Mouse (Mus musculus) testis, postnatal 14 days (tissue): ENCODE data around the gene Zbtb24.
A peak's percentile ranks its signal among the peaks of the same experiment; 100 is the strongest.

Source experiments
- DNase-seq: peaks from one replicate; pipeline ENCODE4 v3.0.0; 2021; ENCODE audit warnings: low spot score

Zbtb24 gene

GRCm38 (mm10) chr10:41504996-41505395, 54.8 kb downstream of the Zbtb24 start:
- DNase-seq, result no peak

GRCm38 (mm10) chr10:41505446-41505845, 55.3 kb downstream of the Zbtb24 start:
- peak; percentile 58 for DNase-seq

GRCm38 (mm10) chr10:41509160-41509559, 59.0 kb downstream of the Zbtb24 start:
- no peak for DNase-seq

GRCm38 (mm10) chr10:41514301-41514700, 64.1 kb downstream of the Zbtb24 start:
- DNase-seq, result no peak

- no peak for DNase-seq
Measured at GRCm38 (mm10) chr10:41514921-41515320, 64.7 kb downstream of the Zbtb24 start.
